Mouse (Mus musculus) spleen, adult 2 months (tissue): ENCODE data around the gene Gm5431.

Source experiments
- CTCF ChIP-seq: fragments of 200-500 bp; IDR thresholded peaks from 2 replicates; pipeline ENCODE4 v1.5.1; 2011; ENCODE audit warnings: mild to moderate bottlenecking, inconsistent platforms; ENCODE audit not compliant: insufficient read depth, insufficient read length, insufficient replicate concordance; ENCODE audit errors: extremely low read depth
- POLR2A ChIP-seq: fragments of 200-500 bp; IDR thresholded peaks from 2 replicates; pipeline ENCODE4 v1.6.1; 2011; ENCODE audit warnings: low read depth, low read length, inconsistent platforms

GRCm38 (mm10) chr11:48866481-48866880 lies 35.5 kb downstream of the Gm5431 start:
- TF ChIP-seq CTCF (no peak), POLR2A (no peak)
